ENCODE assay signal across 15 mouse cellular contexts in genomic region chr14:31509911-31510310, GRCm38 (mm10). TPM values are rescaled to one million over a fixed set of nuclear protein-coding genes. Genes with fewer than 3 reads are reported as not detected.
DNase-seq lines count a peak whose midpoint lies in the region; TF ChIP-seq lines count a peak whose summit lies in the region.
"Had no signal": no experiment of that assay in that cellular context is flagged by ENCODE, and none has a peak within 500 bp of the region (broad histone marks: within the 10 kb centered on the region; RNA-seq: fewer than 3 reads in every experiment).

No protein-coding gene starts in this region.

- peak; percentile 18 for DNase-seq in gastrocnemius, adult 18-20 months (ENCODE audit: low spot score)
- DNase-seq in gastrocnemius, postnatal 4 days (ENCODE audit: low spot score in 2 of 2) = no peak
- DNase-seq in liver, adult 2 months (ENCODE audit: extremely low read depth, low read depth, low spot score) = peak; percentile 39
- no peak for DNase-seq in liver
- peak; percentile 70 for DNase-seq in Muller cell, postnatal 12 days (ENCODE audit: inconsistent ontology term)
- peak; percentile 50 for DNase-seq in brain, adult 2 months (ENCODE audit: low read depth, low spot score)
- DNase-seq in layer of hippocampus, adult 2 months (ENCODE audit: low spot score in 2 of 2) = no peak
- no peak for DNase-seq in thymus, postnatal 4 days
- DNase-seq: forebrain, postnatal 0 days; right cerebral cortex, adult 18-20 months had no signal

- H3K4me1 ChIP-seq in liver, adult 2 months (ENCODE audit: control insufficient read depth, insufficient read depth, low read length) = no peaks in the 10 kb centered on the region
- H3K4me1 ChIP-seq: embryonic facial prominence, embryonic 15.5 days; intestine, embryonic 15.5 days; stomach, embryonic 15.5 days had no signal

- no peaks in the 10 kb centered on the region for H3K79me2 ChIP-seq in liver, adult 2 months (ENCODE audit: control insufficient read depth, insufficient read depth, low read length)

- TF ChIP-seq CTCF in liver, adult 2 months (IDR thresholded peaks at IDR 0.05; ENCODE audit: low read depth, low read length) = no peak
- TF ChIP-seq CTCF in layer of hippocampus, adult 2 months (conservative IDR thresholded peaks at IDR 0.05) = no peak

- no peak overlapping the region for H3K9ac ChIP-seq in liver, adult 2 months (ENCODE audit: low read depth, low read length)
- H3K9ac ChIP-seq: embryonic facial prominence, embryonic 15.5 days; forebrain, postnatal 0 days; heart, embryonic 15.5 days; intestine, embryonic 15.5 days; stomach, embryonic 15.5 days had no signal

- WGBS in liver, adult 2 months = 99% methylated on average over 2 of the region's 2 CpGs

- no peak overlapping the region for H3K4me3 ChIP-seq in liver, adult 2 months (ENCODE audit: insufficient read depth, low read depth, low read length)
- no peak overlapping the region for H3K4me3 ChIP-seq in layer of hippocampus, adult 2 months
- H3K4me3 ChIP-seq: embryonic facial prominence, embryonic 15.5 days; heart, embryonic 15.5 days; intestine, embryonic 15.5 days; stomach, embryonic 15.5 days had no signal

- TF ChIP-seq POLR2A in liver, adult 2 months (IDR thresholded peaks at IDR 0.05; ENCODE audit: extremely low read depth, insufficient read depth, low read length) = no peak

- H3K36me3 ChIP-seq in liver, adult 2 months (ENCODE audit: control insufficient read depth, insufficient read depth, low read length) = peaks cover 27% of the 10 kb centered on the region

- no peaks in the 10 kb centered on the region for H3K27me3 ChIP-seq in liver, adult 2 months (ENCODE audit: control insufficient read depth, insufficient read depth, low read length)
- H3K27me3 ChIP-seq: CH12.LX; embryonic facial prominence, embryonic 15.5 days; heart, embryonic 15.5 days; intestine, embryonic 15.5 days; stomach, embryonic 15.5 days had no signal

- no peak overlapping the region for H3K27ac ChIP-seq in liver, adult 2 months (replicated peaks; ENCODE audit: insufficient read depth, low read depth, low read length)
- H3K27ac ChIP-seq in layer of hippocampus, adult 2 months = no peak overlapping the region
- H3K27ac ChIP-seq: embryonic facial prominence, embryonic 15.5 days; heart, embryonic 15.5 days; intestine, embryonic 15.5 days; stomach, embryonic 15.5 days had no signal

RNA-seq across cellular contexts. Expression of gene Mettl6, which starts 15.1 kb away (rescaled TPM):
- 1 to 10 TPM; 7.3 to 8.2 TPM for total RNA-seq in gastrocnemius, adult 18-20 months (2021)
- 10 to 100 TPM; 23.2 to 23.6 TPM for total RNA-seq in gastrocnemius, postnatal 4 days (2021)
- 11.2 and 11.9 TPM in 2 replicates for total RNA-seq in liver, adult 2 months (2014; rRNA removed)
- polyA plus RNA-seq in liver, adult 2 months (2012; rRNA removed) = 2.6 and 5.4 TPM in 2 replicates
- 10 to 100 TPM; 32.4 to 35.0 TPM for total RNA-seq in layer of hippocampus, adult 2 months (2021)

RNA-seq across cellular contexts. Expression of gene Eaf1, which starts 15.7 kb away (rescaled TPM):
- 10 to 100 TPM; 10.3 to 13.1 TPM for total RNA-seq in gastrocnemius, adult 18-20 months (2021)
- total RNA-seq in gastrocnemius, postnatal 4 days (2021) = 10 to 100 TPM; 23.3 to 24.2 TPM
- total RNA-seq in liver, adult 2 months (2014; rRNA removed) = 10.8 and 14.6 TPM in 2 replicates
- polyA plus RNA-seq in liver, adult 2 months (2012; rRNA removed) = 24.1 and 24.4 TPM in 2 replicates
- 10 to 100 TPM; 13.7 to 19.4 TPM for total RNA-seq in layer of hippocampus, adult 2 months (2021)

Comparison
In these comparisons a context has a peak if more than half of its experiments do, and no peak if none do; other contexts are left out.
1. DNase-seq: peak in gastrocnemius, adult 18-20 months (single experiment), liver, adult 2 months (single experiment), Muller cell, postnatal 12 days (single experiment) and brain, adult 2 months (single experiment); none in gastrocnemius, postnatal 4 days (0 of 2), liver (single experiment), layer of hippocampus, adult 2 months (0 of 2) and thymus, postnatal 4 days (single experiment).